Mouse (Mus musculus) regulatory T cell (primary cell): ENCODE results near the gene Srarp.

Source experiments
- in situ Hi-C: fragments of 300-600 bp; cut with MboI, MseI; formaldehyde crosslinking; loops from one replicate; pipeline ENCODE4 v1.15.1; 2025; ENCODE audit warnings: high pct_unique_total_duplicates

Gene Srarp

DNA sequence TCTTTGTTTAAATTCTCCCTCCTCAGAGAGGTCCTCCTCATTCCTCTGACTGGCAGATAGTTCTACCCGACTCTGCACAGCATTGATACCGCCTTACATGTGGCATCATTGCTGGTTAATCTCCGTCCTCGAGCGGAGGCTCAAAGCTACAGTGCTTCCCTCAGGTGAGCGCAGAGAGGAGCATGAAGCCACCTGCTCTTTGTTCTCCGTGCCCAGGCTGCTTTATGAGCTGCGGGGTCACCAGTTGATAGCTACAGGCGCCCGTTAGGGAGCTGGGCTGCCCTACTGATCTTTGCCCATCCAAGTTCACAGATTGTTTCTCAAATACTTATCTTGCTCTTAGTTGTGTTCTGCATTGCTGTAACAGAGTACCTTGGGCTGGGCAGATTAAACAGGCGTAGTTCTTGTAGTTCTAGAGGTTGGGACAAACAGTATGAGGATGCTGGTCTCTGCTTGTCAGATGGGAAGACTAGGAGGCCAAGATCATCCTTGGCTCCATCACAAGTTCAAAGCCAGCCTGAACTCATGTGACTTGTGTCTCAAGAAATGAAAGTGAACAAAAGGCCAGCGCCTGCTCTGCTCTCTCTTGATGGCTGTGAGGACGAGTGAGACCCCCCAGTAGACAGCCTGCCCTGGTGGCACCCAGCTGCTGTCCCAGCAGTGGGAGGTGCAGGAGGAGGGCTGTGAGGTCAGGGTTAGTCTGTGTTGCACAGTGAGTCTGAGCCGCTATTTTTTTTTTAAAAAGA lies 20.5 kb upstream of the Srarp start:
- in situ Hi-C loops = no loop called here

DNA sequence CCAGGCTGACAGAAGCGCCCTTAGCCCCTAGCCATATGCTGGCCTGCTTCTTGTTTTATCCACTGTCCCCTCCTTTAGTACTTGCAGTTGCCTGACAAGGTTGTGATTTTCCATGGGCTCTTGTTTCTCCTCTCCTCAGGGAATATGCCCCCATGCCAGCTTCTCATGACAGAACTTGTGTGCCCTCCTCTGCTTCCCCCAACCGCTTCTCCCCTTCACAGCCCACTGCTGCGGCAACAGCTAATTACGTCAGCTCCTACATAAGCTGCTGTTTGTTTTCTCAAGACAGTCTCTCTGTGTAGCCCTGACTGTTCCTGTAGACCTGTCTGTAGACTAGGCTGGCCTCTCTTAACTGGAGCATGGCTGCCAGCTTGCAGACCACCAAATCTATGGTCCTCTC lies 19.6 kb upstream of the Srarp start:
- in situ Hi-C loops = no loop called here

DNA sequence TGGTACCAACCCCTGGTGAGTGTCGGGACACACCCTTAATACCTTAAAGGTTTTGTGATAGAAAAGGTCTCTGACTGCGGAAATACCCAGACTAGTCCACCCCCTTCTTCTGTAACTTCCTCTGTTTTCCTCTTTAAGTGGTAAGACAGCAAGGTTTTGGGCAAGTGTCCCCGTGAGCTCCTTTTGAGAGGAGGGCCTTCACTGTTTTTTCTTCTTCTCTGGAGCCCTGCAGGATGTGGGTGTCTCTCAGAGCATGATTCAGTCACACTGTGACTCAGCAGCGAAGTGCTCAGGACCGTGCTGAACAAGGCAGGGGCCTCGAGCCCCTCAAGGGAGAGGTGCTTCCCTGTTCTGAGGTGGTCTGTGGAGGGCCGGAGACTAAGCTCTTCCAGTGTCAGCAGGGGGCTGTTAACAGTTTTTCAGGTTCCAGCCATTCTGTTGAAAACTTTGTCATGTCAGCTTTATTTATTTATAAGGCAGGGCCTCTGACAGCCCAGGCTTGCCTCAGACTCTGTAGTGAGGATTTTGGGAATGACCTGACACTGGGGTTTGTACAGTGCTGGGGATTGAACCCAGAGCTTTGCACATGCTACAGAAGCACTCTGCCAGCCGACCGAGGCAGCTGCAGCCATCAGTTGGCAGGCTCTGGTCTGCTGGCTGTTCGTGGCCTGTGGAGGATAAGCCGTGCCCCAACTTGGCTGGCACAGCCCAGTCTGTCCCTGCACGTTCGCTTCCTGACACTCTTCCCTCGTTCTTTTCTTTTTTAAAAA lies 18.9 kb upstream of the Srarp start:
- in situ Hi-C loops = no loop called here

DNA sequence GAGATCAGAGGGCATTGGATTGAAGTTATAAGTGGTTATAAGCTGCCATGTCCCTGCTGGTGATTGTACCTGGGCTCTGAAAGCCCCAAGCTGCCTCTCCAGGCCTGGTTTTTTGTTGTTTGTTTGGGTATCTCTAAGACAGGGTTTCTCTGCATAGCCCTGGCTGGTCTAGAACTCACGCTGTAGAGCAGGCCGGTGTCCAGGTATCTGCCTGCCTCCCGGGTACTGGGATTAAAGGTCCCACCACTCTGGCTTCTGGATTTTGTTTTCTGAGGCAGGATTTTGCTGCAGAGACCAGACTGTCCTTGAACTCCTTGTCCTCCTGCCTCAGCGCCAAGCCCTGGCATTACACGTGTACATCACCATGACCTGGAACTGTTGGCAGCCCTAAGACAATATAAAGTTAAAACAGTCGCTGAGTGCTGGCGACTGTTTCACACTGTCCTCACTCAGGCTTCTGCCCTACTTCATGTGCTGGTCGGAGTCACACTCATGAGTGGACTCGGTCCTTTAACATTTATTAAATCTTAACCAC lies 16.1 kb upstream of the Srarp start:
- in situ Hi-C loops = no loop called here

DNA sequence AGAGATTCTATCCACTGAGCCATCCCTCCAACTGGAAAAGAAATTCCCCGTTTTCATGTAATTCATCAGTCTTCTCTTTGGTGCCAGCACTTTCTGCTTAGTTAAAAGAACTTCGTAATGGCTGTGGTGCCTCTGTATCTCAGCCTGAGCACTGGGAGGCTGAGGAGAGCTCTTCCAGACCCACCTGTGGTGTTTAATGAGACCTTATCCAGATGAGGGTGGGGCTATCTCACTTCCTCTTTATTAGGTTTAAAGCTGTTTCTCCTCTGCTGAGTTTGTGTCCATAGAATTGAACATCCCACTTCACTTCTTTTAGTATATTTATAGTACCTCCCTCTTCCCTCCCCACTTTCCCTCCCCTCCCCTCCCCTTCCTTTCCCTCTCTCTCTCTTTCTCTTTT lies 15.3 kb upstream of the Srarp start:
- in situ Hi-C loops = no loop called here

DNA sequence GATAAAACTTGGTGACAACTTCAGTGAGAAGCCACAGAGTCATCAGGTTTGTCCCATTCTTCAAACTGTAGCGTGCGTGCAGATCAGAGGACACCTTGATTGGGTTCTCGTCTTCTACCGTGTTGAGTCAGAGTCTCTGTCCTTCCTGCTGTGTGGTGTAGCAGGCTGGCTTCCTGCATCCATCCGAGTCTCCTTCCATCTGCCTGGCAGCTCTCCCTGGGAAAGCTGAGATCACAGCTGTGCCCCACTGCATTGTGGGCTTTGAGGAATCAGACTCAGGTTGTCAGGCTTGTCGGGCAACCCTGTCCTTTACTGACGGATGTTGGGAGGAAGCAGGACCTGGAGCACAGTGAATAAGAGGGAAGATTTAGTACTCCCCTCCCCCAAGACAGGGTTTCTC lies 10.3 kb upstream of the Srarp start:
- in situ Hi-C loops = loop anchor here (5.0 kb wide), 1 partner anchor 39 kb away; no protein-coding TSS in a partner anchor

DNA sequence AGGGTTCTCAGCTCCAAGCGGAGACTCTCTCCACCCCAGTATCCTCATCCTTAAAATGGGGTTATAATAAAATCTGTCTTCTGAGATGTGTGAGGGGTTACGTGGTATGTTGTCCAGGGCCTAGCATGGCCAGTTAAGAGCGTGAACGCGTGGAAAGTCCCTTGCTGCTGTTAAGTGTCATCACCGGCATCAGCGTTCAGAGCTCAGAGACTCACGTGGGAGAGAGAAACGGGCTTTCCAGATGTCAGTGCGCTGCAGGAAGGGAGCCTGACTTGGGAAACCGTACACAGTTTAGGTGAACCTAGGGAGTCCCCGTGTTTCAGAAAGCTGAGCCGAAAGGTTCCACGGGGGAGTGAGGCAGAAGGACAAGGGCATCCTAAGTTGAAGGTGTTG lies 9.4 kb upstream of the Srarp start:
- in situ Hi-C loops = loop anchor here (5.0 kb wide), 1 partner anchor 38 kb away; no protein-coding TSS in a partner anchor

DNA sequence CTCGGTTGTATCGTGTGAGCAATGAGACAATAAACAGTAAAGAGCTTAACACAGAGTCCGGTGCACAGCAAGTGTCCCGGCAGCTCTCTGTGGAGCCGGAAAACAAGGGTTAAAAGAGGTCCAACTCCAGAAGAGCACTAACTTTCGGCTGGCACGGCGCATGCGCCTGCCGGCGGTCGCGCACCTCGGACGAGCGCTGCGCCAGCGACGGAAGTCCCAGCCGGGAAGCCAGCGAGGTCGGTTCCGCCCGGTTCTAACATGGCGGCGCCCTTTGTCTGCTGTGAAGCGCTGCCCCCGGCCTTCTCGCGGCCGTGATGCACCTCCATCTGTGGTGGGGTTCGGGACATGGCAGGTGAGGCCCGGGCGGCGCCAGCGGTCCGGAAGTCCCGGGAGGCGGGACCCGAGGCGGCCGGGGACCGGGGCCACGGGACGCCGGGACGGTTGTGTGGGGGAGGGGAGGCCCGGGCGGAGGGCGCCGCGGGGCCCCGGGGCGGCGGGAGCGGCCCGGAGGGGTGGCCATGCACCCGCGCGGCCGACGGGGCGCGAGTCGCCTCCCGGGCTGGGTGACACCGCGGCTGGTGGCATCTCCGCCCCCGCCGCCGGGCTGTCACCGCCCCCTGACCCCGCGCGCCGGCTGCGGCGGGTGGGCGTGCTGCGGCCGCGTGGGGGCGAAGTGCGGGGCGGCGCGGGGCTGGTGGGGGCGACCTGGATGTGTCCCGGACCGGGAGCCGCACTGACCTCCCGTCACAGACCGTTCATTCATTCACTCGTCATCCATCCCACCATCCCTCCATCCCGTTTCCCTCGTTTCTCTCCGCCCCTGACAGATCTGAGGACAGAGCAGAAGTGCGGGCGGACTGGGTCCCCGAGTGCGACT lies 8.8 kb upstream of the Srarp start, which contains the start of gene Zbtb17:
Zbtb17 (plus strand) TSS at position 204 of the 877 bp plus-strand sequence.
- in situ Hi-C loops = loop anchor here (5.0 kb wide), 1 partner anchor 37 kb away; no protein-coding TSS in a partner anchor

DNA sequence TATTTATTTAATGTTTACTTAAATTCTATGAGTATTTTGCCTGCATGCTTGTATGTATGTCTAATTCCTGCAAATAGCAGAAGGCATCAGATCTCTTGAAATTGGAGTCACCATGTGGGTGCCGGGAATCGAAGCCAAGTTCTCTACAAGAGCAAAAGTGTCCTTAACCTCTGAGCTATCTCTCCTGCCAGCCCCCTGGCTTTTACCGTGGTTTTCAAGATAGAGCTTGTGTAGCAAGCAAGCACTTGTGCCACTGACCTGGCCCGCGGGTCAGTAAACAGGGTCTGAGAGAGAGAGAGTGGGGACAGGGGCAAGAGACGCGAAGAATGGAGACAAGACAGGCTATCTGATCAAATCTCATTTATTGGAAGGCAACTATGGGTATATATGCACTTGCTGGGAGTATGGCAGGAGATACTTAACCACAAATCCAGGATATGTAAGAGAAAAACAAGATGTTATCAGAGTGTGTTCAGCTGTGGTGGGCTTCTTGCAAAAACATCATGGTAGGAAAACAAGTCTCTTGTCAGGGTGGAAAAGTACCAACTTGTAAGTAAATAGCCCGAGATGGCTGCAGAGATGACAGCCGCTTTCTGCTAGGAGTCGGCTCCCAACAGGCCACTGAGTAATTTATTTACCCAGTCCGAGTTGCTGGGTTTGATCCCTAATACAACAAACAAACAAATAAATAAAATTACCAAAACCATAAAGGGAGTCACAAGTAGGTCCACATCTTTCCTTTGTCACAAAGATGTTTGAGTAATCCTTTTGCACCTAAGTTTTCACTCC lies 7.9 kb upstream of the Srarp start:
- in situ Hi-C loops = no loop called here

DNA sequence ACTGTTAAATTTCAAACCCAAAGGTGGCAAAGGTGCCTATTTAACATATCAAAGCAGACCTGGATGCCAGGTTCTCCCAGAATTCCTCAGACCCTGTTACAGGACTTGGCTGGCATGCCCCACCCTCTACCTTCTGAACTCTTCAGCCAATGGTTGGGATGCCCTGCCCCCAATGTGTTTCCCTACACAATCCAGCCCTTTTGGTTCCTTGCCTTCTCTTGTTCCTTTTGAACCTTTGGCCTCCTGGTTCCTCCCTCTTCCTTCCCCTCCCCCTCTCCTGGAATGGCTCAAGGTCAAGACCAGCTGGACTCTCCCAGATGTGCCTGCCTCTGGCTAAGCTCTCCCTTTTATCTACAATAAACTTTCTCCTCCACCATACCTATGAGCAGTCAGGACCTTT lies 5.0 kb upstream of the Srarp start:
- in situ Hi-C loops = no loop called here

DNA sequence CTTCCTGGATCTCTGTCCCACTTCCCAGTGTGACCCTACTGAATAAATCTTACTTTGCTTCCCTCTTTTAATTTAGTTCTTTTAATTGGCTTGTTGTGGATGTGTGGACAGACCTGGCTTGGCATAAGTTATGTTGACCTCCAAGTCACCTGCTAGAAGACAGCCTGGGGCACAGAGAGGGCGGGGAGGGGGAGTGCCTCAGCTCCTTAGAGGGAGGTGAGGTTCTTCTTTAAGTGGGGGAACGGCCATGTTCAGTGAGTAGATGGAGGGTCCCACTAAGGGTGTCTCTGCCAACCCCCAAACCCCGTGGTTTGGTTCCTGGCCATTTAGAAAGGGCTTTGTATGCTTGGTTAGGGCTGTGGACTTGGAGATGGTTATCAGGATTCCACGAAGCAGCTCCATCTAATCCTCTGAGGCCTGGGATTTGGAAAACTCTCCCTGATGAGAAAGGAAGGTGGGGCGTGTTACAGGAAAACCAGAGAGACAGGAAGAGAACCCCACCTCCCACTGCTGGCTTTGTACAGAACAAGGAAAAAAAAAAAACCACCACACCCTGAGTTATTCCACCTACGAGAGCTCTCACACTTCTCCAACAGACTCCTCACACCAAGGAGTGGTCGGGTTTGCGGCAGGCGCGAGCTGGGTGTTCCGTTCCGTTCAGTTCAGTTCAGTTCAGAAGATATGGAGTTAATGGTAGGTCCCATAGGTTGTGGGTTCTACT lies 3.3 kb upstream of the Srarp start:
- in situ Hi-C loops = no loop called here

DNA sequence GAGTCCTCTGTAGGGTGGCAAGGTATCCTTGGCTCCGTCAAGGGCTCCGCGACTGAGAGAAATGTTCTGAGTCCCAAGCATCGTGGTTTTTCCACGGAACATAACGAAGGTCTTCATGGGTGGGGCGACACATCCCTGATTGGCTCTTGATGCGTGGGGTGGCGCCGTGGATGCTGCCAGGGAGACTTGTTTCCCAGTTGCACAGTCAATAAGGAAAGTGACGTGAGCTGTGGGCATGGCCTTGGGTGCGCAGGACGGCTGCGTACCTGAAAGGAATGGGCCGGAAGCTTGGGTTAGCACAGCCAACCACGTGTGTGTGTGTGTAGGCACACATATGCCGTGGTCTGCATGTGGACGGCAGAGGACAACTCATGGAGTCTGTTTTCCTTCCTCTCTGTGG lies 2.7 kb downstream of the Srarp start:
- in situ Hi-C loops = no loop called here

DNA sequence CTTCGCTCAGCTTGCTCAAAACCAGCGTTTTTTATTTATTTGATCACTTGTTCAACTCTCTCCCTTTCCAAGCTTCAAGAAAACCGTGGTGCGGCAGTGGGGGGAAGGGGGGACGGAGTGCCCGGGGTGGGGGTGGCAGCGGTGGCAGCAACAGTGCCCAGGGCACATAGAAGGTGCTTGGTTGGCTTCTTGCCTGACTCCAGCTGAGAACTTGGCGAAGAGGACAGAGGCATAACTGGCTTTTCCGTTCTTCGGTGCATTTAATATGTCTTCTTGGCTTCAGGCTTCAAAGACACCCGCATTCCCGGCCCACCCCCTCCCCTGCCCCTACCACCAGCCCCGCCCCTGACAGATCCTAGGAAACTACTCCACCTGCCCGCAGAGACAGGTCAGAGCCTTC lies 3.2 kb downstream of the Srarp start:
- in situ Hi-C loops = no loop called here

DNA sequence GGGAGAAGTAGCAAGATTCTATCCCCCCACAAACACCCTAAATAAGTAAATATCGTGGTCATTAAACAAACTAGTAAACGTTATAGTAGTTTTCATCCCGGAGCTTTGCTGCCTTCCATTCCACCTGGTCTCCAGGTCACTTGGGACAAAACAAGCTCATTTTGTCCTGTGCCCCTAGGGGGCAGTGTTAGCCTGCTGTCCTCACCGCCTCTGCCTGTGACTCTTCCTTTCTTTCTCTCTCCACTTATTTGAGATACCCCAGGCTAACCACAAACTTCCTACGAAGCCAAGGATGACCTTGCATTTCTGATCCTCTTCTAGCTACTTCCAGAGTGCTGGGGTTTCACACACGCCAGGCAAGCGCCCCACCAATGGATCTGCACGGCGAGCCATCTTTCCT lies 4.9 kb downstream of the Srarp start:
- in situ Hi-C loops = no loop called here

DNA sequence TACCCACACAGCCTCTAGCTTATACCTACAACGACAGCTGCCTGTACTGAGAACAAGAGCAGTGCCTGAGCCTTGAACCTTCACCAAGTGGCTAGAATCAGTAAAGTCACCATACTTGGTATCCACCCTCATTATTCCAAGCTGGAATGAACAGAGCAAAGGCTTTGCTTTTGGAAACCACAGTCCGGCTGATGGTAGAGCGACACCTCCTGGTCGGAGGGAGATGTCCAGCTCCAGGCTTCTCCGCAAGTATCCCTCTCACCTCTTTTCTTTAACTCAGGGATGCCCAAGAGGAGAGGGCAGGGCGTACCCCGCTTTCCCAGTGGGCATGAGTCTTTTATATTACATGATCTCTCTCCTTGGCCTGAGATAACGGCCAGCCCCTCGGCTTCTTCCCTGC lies 6.1 kb downstream of the Srarp start:
- in situ Hi-C loops = no loop called here

DNA sequence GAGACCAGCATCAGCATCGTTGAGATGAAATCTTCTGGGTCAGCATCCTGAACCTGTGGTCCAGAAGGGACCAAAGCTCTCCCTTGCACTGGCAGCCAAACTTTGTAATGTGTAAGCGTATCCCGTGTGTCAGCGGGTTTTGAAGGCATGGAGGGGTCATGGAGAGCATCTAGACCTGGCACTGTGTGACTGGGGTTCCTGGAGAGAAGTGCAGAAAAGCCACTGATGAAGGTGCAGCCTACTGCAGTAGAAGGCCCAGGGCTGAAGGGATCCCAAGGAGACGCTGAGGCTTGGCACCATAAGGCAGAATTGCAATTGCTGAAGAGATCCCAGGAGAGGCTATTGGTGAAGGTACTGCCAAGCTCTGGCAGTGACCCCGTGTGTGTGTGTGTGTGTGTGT lies 6.5 kb downstream of the Srarp start:
- in situ Hi-C loops = no loop called here

DNA sequence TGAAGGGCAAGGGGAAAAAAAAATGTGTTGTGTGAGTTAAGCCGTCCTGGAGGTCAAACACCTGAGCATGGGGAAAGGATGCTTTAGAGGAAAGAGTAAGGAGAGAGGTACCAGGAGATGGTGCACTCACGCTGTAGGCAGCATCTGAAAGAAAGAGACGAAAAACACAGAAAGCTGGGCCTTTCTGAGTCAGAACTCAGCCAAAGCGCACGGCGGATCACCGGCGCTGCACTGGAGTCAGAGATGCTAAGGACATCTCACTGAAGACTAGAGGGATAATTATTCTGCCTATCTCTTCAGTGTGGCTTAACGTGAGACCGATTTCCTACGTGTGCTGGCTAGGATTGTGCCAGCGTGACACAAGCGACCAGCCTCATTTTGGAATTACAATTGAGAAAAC lies 8.0 kb downstream of the Srarp start:
- in situ Hi-C loops = no loop called here

DNA sequence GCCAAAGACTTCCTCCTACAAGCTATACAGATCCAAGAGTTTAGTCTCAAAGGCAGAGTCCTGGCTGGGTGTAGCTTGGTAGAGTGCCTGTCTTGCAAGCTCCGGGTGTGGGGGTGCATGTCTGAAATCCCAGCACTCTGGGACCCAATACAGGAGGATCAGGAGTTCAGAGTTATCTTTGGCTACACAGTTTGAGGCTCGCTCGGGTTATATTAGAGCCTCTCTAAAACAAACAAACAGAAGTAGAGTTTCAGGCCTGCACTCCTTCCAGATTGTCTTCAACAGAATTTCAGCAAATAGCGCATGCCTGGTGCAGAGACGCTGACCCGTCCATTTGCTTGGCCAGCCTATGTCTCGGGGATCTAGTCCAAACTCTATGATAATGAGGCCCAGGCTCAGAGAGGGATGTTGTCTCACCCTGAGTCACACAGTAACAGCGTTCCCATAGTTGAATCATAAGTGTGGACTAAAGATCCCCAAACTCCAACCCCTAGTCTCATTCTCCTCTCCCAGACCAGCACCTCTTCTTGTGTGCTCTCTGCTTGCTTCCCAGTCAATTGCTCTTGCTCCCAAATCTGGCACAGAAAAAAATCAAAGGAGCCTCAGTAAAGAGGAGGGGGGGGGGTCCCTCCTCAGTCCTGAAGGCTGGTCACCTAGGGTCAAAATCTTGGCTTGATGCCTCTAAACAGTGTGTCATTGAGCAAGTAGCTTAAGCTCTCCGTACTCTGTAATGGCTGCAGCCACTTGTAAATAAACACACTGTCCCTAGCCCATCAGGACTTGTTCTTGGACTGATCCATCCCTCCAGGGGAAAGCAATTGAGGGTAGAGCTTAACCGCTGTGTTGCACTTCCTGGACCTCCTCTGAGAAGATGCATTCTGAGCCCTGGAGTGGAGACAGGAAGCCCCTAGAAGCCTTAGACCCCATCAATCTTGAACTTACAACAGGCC lies 8.8 kb downstream of the Srarp start:
- in situ Hi-C loops = no loop called here
